Mouse (Mus musculus) kidney, adult 8-10 months (tissue): Measurements from ENCODE around the gene Abca8a.

Experiments
- DNase-seq, 2 experiments: peaks; one replicate each; pipeline ENCODE4 v3.0.0; 2022

Abca8a gene

GRCm38 (mm10) chr11:110095858-110096257, at the start of gene Abca8a:
TSS of gene Abca8a (minus strand) at chr11:110095978.
- peak in 1 of 2 experiments; percentile 22 for DNase-seq

- peak; percentile 48 for DNase-seq
Measured at GRCm38 (mm10) chr11:110145421-110145820, 49.6 kb upstream of the Abca8a start.

GRCm38 (mm10) chr11:110130760-110131159, 35.0 kb upstream of the Abca8a start:
- DNase-seq, result no peak

GRCm38 (mm10) chr11:110111137-110111536, 15.4 kb upstream of the Abca8a start:
- DNase-seq, result no peak

- no peak for DNase-seq
Measured at GRCm38 (mm10) chr11:110101437-110101836, 5.7 kb upstream of the Abca8a start.

- no peak for DNase-seq
Measured at GRCm38 (mm10) chr11:110098901-110099300, 3.1 kb upstream of the Abca8a start.

- no peak for DNase-seq
Measured at GRCm38 (mm10) chr11:110097465-110097864, 1.7 kb upstream of the Abca8a start.

GRCm38 (mm10) chr11:110094846-110095380, 865 bp downstream of the Abca8a start:
- no peak for DNase-seq

- DNase-seq, result no peak
Measured at GRCm38 (mm10) chr11:110094236-110094635, 1.5 kb downstream of the Abca8a start.

GRCm38 (mm10) chr11:110091328-110091727, 4.5 kb downstream of the Abca8a start:
- DNase-seq, result no peak

GRCm38 (mm10) chr11:110072158-110072557, 23.6 kb downstream of the Abca8a start:
- no peak for DNase-seq

- DNase-seq, result no peak
Measured at GRCm38 (mm10) chr11:110061032-110061431, 34.7 kb downstream of the Abca8a start.

- DNase-seq, result peak; percentile 1 to 8
Measured at GRCm38 (mm10) chr11:110060127-110060526, 35.7 kb downstream of the Abca8a start.

- no peak for DNase-seq
Measured at GRCm38 (mm10) chr11:110053681-110054080, 42.1 kb downstream of the Abca8a start.

GRCm38 (mm10) chr11:110037795-110038194, 58.0 kb downstream of the Abca8a start:
- DNase-seq, result no peak

- peak in 1 of 2 experiments; percentile 12 for DNase-seq
Measured at GRCm38 (mm10) chr11:110028913-110029695, 66.7 kb downstream of the Abca8a start.

GRCm38 (mm10) chr11:110010836-110011546, 84.8 kb downstream of the Abca8a start:
- DNase-seq, result no peak

- DNase-seq, result peak; percentile 54 to 73
Measured at GRCm38 (mm10) chr11:109995624-109996023, 100.2 kb downstream of the Abca8a start, which contains the start of gene Abca8b. TSS of gene Abca8b (minus strand) at chr11:109995845.

- DNase-seq, result peak; percentile 5 to 7
Measured at GRCm38 (mm10) chr11:109995013-109995412, 100.8 kb downstream of the Abca8a start.

- no peak for DNase-seq
Measured at GRCm38 (mm10) chr11:109994014-109994413, 101.8 kb downstream of the Abca8a start.

GRCm38 (mm10) chr11:109991270-109991669, 104.5 kb downstream of the Abca8a start:
- DNase-seq, result no peak

- no peak for DNase-seq
Measured at GRCm38 (mm10) chr11:109990256-109990655, 105.5 kb downstream of the Abca8a start.

- no peak for DNase-seq
Measured at GRCm38 (mm10) chr11:109988164-109988563, 107.6 kb downstream of the Abca8a start.
